Mouse (Mus musculus) T-helper 1 cell (primary cell): Measurements from ENCODE around the gene Hsbp1.
"Not testable (repeated sequence)": the region's sequence is repeated elsewhere in the genome, so short reads cannot be mapped to it uniquely, and the experiment has no call there.

Source experiments
- in situ Hi-C: fragments of 300-600 bp; cut with MboI, MseI; formaldehyde crosslinking; loops from one replicate; pipeline ENCODE4 v1.15.1; 2025; ENCODE audit warnings: high pct_unique_total_duplicates

Gene Hsbp1

GRCm38 (mm10) chr8:119344190-119344856 lies at the start of gene Hsbp1:
TSS of gene Hsbp1 (plus strand) at chr8:119344488.
- in situ Hi-C loops, result no loop called here

GRCm38 (mm10) chr8:119295477-119295876 lies 48.8 kb upstream of the Hsbp1 start:
- in situ Hi-C loops, result no loop called here

GRCm38 (mm10) chr8:119297752-119298151 lies 46.5 kb upstream of the Hsbp1 start:
- in situ Hi-C loops, result not testable (repeated sequence)

- in situ Hi-C loops, result loop anchor here (5.0 to 25.0 kb wide), 2 partner anchors 58 to 1962 kb away; no protein-coding TSS in a partner anchor
These were observed 44.0 kb upstream of the Hsbp1 start for GRCm38 (mm10) chr8:119300335-119300734.

GRCm38 (mm10) chr8:119304196-119304595 lies 40.1 kb upstream of the Hsbp1 start:
- in situ Hi-C loops, result loop anchor here (5.0 to 25.0 kb wide), 2 partner anchors 62 to 1958 kb away; no protein-coding TSS in a partner anchor

GRCm38 (mm10) chr8:119311412-119311811 lies 32.9 kb upstream of the Hsbp1 start:
- in situ Hi-C loops, result loop anchor here (5.0 to 25.0 kb wide), 2 partner anchors 71 to 1951 kb away; no protein-coding TSS in a partner anchor

- in situ Hi-C loops, result loop anchor here (25.0 kb wide), 1 partner anchor 1939 kb away; no protein-coding TSS in a partner anchor
These were observed 21.1 kb upstream of the Hsbp1 start for GRCm38 (mm10) chr8:119323215-119323614.

- in situ Hi-C loops, result no loop called here
These were observed 4.7 kb upstream of the Hsbp1 start for GRCm38 (mm10) chr8:119339546-119339945.

- in situ Hi-C loops, result no loop called here
These were observed 682 bp upstream of the Hsbp1 start for GRCm38 (mm10) chr8:119343606-119344005.

- in situ Hi-C loops, result no loop called here
These were observed 868 bp downstream of the Hsbp1 start for GRCm38 (mm10) chr8:119345029-119345682.

- in situ Hi-C loops, result no loop called here
These were observed 1.4 kb downstream of the Hsbp1 start for GRCm38 (mm10) chr8:119345683-119346075.

- in situ Hi-C loops, result no loop called here
These were observed 7.4 kb downstream of the Hsbp1 start for GRCm38 (mm10) chr8:119351647-119352046.

GRCm38 (mm10) chr8:119352977-119353658 lies 8.8 kb downstream of the Hsbp1 start:
- in situ Hi-C loops, result no loop called here

GRCm38 (mm10) chr8:119353659-119354023 lies 9.4 kb downstream of the Hsbp1 start:
- in situ Hi-C loops, result no loop called here

- in situ Hi-C loops, result loop anchor here (5.0 kb wide), 1 partner anchor 49 kb away; no protein-coding TSS in a partner anchor
These were observed 12.3 kb downstream of the Hsbp1 start for GRCm38 (mm10) chr8:119356631-119357030.

GRCm38 (mm10) chr8:119358175-119358574 lies 13.9 kb downstream of the Hsbp1 start:
- in situ Hi-C loops, result loop anchor here (5.0 kb wide), 1 partner anchor 51 kb away; no protein-coding TSS in a partner anchor

GRCm38 (mm10) chr8:119358836-119359235 lies 14.5 kb downstream of the Hsbp1 start:
- in situ Hi-C loops, result loop anchor here (5.0 kb wide), 1 partner anchor 52 kb away; no protein-coding TSS in a partner anchor

- in situ Hi-C loops, result no loop called here
These were observed 16.5 kb downstream of the Hsbp1 start for GRCm38 (mm10) chr8:119360686-119361295.

- in situ Hi-C loops, result not testable (repeated sequence)
These were observed 30.4 kb downstream of the Hsbp1 start for GRCm38 (mm10) chr8:119374716-119375115.

GRCm38 (mm10) chr8:119378476-119378875 lies 34.2 kb downstream of the Hsbp1 start:
- in situ Hi-C loops, result no loop called here

- in situ Hi-C loops, result loop anchor here (5.0 kb wide), 1 partner anchor 68 kb away; no protein-coding TSS in a partner anchor
These were observed 36.3 kb downstream of the Hsbp1 start for GRCm38 (mm10) chr8:119380619-119381018.

- in situ Hi-C loops, result loop anchor here (5.0 kb wide), 1 partner anchor 72 kb away; no protein-coding TSS in a partner anchor
These were observed 40.2 kb downstream of the Hsbp1 start for GRCm38 (mm10) chr8:119384478-119384877.
